Mouse (Mus musculus): ENCODE data around the gene Igf2bp3. TPM values are rescaled to one million over a fixed set of nuclear protein-coding genes. Genes with fewer than 3 reads are reported as not detected.
A peak's percentile ranks its signal among the peaks of the same experiment; 100 is the strongest.

Gene Igf2bp3
- polyA plus RNA-seq, 1 experiment from 2014 or later: 40.7 TPM

GRCm38 (mm10) chr6:49208297-49208930 lies 6.3 kb downstream of the Igf2bp3 start:
- ATAC-seq (ENCODE audit: low FRiP score, low TSS enrichment) (no peak), DNase-seq (ENCODE audit: low spot score) (peak; percentile 24)
- no peak overlapping the region for H3K4me3 ChIP-seq (ENCODE audit: low read depth, low read length)
- WGBS: 32% methylated on average over 8 of the region's 8 CpGs
- peak overlapping the region; percentile 36 for H3K4me2 ChIP-seq (replicated peaks; ENCODE audit: low read depth)
- no peaks in the 10 kb centered on the region for H3K27me3 ChIP-seq (ENCODE audit: control insufficient read depth, insufficient read depth, low read length)
- no peaks in the 10 kb centered on the region for H3K9me3 ChIP-seq (ENCODE audit: control insufficient read depth, low read length)
- TF ChIP-seq EP300 (optimal IDR thresholded peaks at IDR 0.05) (no peak), CTCF (IDR thresholded peaks at IDR 0.05; ENCODE audit: low read depth) (peak; percentile 73)
- peaks cover 3% of the 10 kb centered on the region for H3K4me1 ChIP-seq (replicated peaks; ENCODE audit: control insufficient read depth, insufficient read depth)
- peak overlapping the region; percentile 74 for H3K27ac ChIP-seq (replicated peaks)
- no peaks in the 10 kb centered on the region; the same call in 1 of the 2 replicates for H3K36me3 ChIP-seq (ENCODE audit: control insufficient read depth, insufficient read depth, low read length)
- H3K9ac ChIP-seq (ENCODE audit: low read length): no peak overlapping the region

GRCm38 (mm10) chr6:49206416-49206815 lies 8.3 kb downstream of the Igf2bp3 start:
- H3K4me3 ChIP-seq (ENCODE audit: low read depth, low read length): no peak overlapping the region
- H3K36me3 ChIP-seq (ENCODE audit: control insufficient read depth, insufficient read depth, low read length): no peaks in the 10 kb centered on the region; the same call in 1 of the 2 replicates
- TF ChIP-seq CTCF (IDR thresholded peaks at IDR 0.05; ENCODE audit: low read depth) (no peak), EP300 (optimal IDR thresholded peaks at IDR 0.05) (no peak)
- ATAC-seq (ENCODE audit: low FRiP score, low TSS enrichment) (no peak), DNase-seq (ENCODE audit: low spot score) (peak; percentile 11)
- H3K4me2 ChIP-seq (replicated peaks; ENCODE audit: low read depth): no peak overlapping the region
- 58% methylated on average over 1 of the region's 1 CpGs for WGBS
- no peak overlapping the region for H3K9ac ChIP-seq (ENCODE audit: low read length)
- no peaks in the 10 kb centered on the region for H3K27me3 ChIP-seq (ENCODE audit: control insufficient read depth, insufficient read depth, low read length)
- no peaks in the 10 kb centered on the region for H3K9me3 ChIP-seq (ENCODE audit: control insufficient read depth, low read length)
- H3K27ac ChIP-seq (replicated peaks): 0 out of 2 replicates have a peak overlapping the region, but pooled peaks have one; percentile 18
- H3K4me1 ChIP-seq (replicated peaks; ENCODE audit: control insufficient read depth, insufficient read depth): peaks cover 3% of the 10 kb centered on the region; the same call in 1 of the 2 replicates

GRCm38 (mm10) chr6:49195188-49195587 lies 19.6 kb downstream of the Igf2bp3 start:
- 75% methylated on average over 10 of the region's 10 CpGs for WGBS
- DNase-seq (ENCODE audit: low spot score) (no peak), ATAC-seq (ENCODE audit: low FRiP score, low TSS enrichment) (no peak)
- Histone ChIP-seq H3K36me3 (ENCODE audit: control insufficient read depth, insufficient read depth, low read length) (no peaks in the 10 kb centered on the region), H3K9me3 (ENCODE audit: control insufficient read depth, low read length) (no peaks in the 10 kb centered on the region), H3K9ac (ENCODE audit: low read length) (no peak overlapping the region), H3K4me2 (replicated peaks; ENCODE audit: low read depth) (no peak overlapping the region), H3K27ac (replicated peaks) (no peak overlapping the region), H3K27me3 (ENCODE audit: control insufficient read depth, insufficient read depth, low read length) (no peaks in the 10 kb centered on the region), H3K4me3 (ENCODE audit: low read depth, low read length) (no peak overlapping the region), H3K4me1 (replicated peaks; ENCODE audit: control insufficient read depth, insufficient read depth) (no peaks in the 10 kb centered on the region)
- TF ChIP-seq EP300 (optimal IDR thresholded peaks at IDR 0.05): no peak
- TF ChIP-seq CTCF (IDR thresholded peaks at IDR 0.05; ENCODE audit: low read depth): no peak

DNA sequence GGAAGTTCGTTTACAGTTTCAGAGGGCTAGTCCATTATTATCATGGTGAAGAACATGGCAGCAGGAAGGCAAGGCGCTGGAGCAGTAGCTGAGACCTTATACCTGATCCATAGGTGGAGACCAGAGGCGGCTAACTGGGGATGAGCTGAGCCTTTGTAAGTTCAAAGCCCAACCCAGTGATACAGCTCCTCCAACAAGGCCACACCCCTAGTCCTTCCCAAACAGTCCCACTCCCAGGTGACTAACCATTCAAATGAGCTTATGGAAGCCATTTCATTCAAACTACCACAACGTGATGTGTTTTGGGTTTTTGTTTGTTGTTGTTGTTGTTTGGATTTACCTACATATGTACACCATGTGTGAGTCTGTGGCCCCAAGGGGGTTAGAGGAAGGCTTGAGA lies 20.2 kb downstream of the Igf2bp3 start:
- H3K4me2 ChIP-seq (replicated peaks; ENCODE audit: low read depth): no peak overlapping the region
- no peak overlapping the region for H3K4me3 ChIP-seq (ENCODE audit: low read depth, low read length)
- H3K4me1 ChIP-seq (replicated peaks; ENCODE audit: control insufficient read depth, insufficient read depth): no peaks in the 10 kb centered on the region
- no peak overlapping the region for H3K9ac ChIP-seq (ENCODE audit: low read length)
- H3K27ac ChIP-seq (replicated peaks): no peak overlapping the region
- H3K9me3 ChIP-seq (ENCODE audit: control insufficient read depth, low read length): no peaks in the 10 kb centered on the region
- TF ChIP-seq CTCF (IDR thresholded peaks at IDR 0.05; ENCODE audit: low read depth): no peak
- TF ChIP-seq EP300 (optimal IDR thresholded peaks at IDR 0.05): no peak
- no peaks in the 10 kb centered on the region for H3K27me3 ChIP-seq (ENCODE audit: control insufficient read depth, insufficient read depth, low read length)
- ATAC-seq (ENCODE audit: low FRiP score, low TSS enrichment) (no peak), DNase-seq (ENCODE audit: low spot score) (no peak)
- 93% methylated on average over 4 of the region's 4 CpGs for WGBS
- no peaks in the 10 kb centered on the region for H3K36me3 ChIP-seq (ENCODE audit: control insufficient read depth, insufficient read depth, low read length)

- no peak for ATAC-seq (ENCODE audit: low FRiP score, low TSS enrichment)
- no peaks in the 10 kb centered on the region for H3K27me3 ChIP-seq (ENCODE audit: control insufficient read depth, insufficient read depth, low read length)
- no peak overlapping the region for H3K9ac ChIP-seq (ENCODE audit: low read length)
- no peak overlapping the region for H3K4me2 ChIP-seq (replicated peaks; ENCODE audit: low read depth)
- no peak for DNase-seq (ENCODE audit: low spot score)
- H3K36me3 ChIP-seq (ENCODE audit: control insufficient read depth, insufficient read depth, low read length): no peaks in the 10 kb centered on the region
- no peak overlapping the region for H3K4me3 ChIP-seq (ENCODE audit: low read depth, low read length)
- no peaks in the 10 kb centered on the region for H3K4me1 ChIP-seq (replicated peaks; ENCODE audit: control insufficient read depth, insufficient read depth)
- no peak overlapping the region for H3K27ac ChIP-seq (replicated peaks)
- TF ChIP-seq CTCF (IDR thresholded peaks at IDR 0.05; ENCODE audit: low read depth) (peak; percentile 43), EP300 (optimal IDR thresholded peaks at IDR 0.05) (no peak)
- H3K9me3 ChIP-seq (ENCODE audit: control insufficient read depth, low read length): no peaks in the 10 kb centered on the region
These were observed 25.4 kb downstream of the Igf2bp3 start for GRCm38 (mm10) chr6:49189363-49189762.

GRCm38 (mm10) chr6:49187299-49187698 lies 27.5 kb downstream of the Igf2bp3 start:
- no peak for DNase-seq (ENCODE audit: low spot score)
- Histone ChIP-seq H3K4me3 (ENCODE audit: low read depth, low read length) (no peak overlapping the region), H3K9me3 (ENCODE audit: control insufficient read depth, low read length) (no peaks in the 10 kb centered on the region), H3K4me1 (replicated peaks; ENCODE audit: control insufficient read depth, insufficient read depth) (no peaks in the 10 kb centered on the region), H3K4me2 (replicated peaks; ENCODE audit: low read depth) (no peak overlapping the region), H3K27ac (replicated peaks) (no peak overlapping the region), H3K27me3 (ENCODE audit: control insufficient read depth, insufficient read depth, low read length) (no peaks in the 10 kb centered on the region), H3K36me3 (ENCODE audit: control insufficient read depth, insufficient read depth, low read length) (no peaks in the 10 kb centered on the region), H3K9ac (ENCODE audit: low read length) (no peak overlapping the region)
- no peak for ATAC-seq (ENCODE audit: low FRiP score, low TSS enrichment)
- WGBS: 87% methylated on average over 7 of the region's 7 CpGs
- TF ChIP-seq CTCF (IDR thresholded peaks at IDR 0.05; ENCODE audit: low read depth): peak; percentile 53
- no peak for TF ChIP-seq EP300 (optimal IDR thresholded peaks at IDR 0.05)
